Mouse (Mus musculus) bone marrow macrophage, adult 2 months (primary cell): ENCODE results near the gene Syt13. TPM values are rescaled to one million over a fixed set of nuclear protein-coding genes. Genes with fewer than 3 reads are reported as not detected.
A peak's percentile ranks its signal among the peaks of the same experiment; 100 is the strongest.

ENCODE experiments used
- H3K27ac ChIP-seq: 2 replicates; pipeline ENCODE4 v1.5.1; 2012; ENCODE audit warnings: low read depth, low read length; ENCODE audit not compliant: insufficient read depth
- H3K4me1 ChIP-seq: 2 replicates; pipeline ENCODE4 v1.6.1; 2012; ENCODE audit warnings: low read length; ENCODE audit not compliant: control insufficient read depth, insufficient read depth
- H3K4me3 ChIP-seq: 2 replicates; pipeline ENCODE4 v1.5.1; 2012; ENCODE audit warnings: mild to moderate bottlenecking, low read length, moderate library complexity; ENCODE audit not compliant: insufficient read depth
- CTCF ChIP-seq: IDR thresholded peaks from 2 replicates; pipeline ENCODE4 v1.5.1; 2012; ENCODE audit warnings: low read depth, mild to moderate bottlenecking, low read length, moderate library complexity
- POLR2A ChIP-seq: IDR thresholded peaks from 2 replicates; pipeline ENCODE4 v1.6.1; 2012; ENCODE audit warnings: mild to moderate bottlenecking, low read depth, low read length, borderline replicate concordance
- polyA plus RNA-seq: library from polyadenylated mRNA; stranded (reverse); fragments of >200 nt; gene quantifications from 2 replicates; pipeline ENCODE4 v1.2.4, GENCODE M21; 2012; ENCODE audit not compliant: missing spikeins, insufficient read depth, insufficient read length

Gene Syt13
- polyA plus RNA-seq, result 0.21 TPM in 1 of 2 replicates, not detected in the other

DNA sequence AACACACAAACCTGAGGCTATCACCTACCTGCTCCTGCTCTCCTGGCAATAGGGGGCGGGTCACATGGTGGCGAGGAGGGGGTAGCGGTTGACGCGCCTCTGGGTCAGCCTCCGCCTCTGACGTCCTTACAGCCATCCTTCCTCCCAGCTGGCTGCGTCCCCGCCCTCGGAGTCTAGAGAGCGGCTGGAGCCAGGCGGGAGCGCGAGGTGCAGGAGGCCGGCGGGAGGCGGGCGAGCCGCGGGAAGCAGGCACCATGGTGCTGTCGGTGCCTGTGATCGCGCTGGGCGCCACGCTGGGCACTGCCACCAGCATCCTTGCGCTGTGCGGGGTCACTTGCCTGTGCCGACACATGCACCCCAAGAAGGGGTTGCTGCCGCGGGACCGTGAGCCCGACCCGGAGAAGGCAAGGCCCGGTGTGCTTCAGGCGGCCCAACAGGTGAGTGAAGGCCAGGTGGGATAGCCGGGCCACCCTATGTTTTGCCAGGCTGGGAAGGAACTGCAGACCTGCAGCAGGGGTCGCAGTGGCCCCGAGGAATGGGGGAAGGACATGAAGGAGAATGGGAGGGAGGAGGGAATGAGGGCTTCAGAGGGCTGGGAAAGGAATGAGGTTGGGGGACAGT lies at the start of gene Syt13:
Gene Syt13 (plus strand): TSS at position 166 of the 621 bp plus-strand sequence.
- Histone ChIP-seq H3K27ac (no peak within 1 kb of the TSS), H3K4me1 (no peaks in the 10 kb centered on the region), H3K4me3 (no peak within 1 kb of the TSS)
- no peak for TF ChIP-seq POLR2A
- TF ChIP-seq CTCF, result no peak

DNA sequence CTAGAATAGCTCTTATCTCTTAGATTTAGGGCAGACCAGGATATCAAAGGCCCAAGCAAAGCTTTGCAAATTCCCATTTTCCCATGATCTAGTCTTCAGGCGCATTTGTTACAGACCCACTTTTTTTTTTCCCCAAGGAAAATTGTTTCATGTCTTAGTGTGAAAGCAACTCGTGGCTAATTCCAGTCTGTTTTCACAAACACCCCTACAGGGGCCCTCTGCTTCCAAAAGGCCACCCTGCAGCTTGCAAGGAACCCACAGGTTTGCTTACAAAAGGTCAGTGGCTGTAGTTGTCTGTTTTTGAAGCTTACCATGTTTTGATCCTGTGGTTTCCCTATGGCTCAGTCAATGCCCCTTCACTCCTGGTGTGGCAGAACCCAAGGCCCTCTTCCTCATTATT lies 48.3 kb upstream of the Syt13 start:
- TF ChIP-seq POLR2A (no peak), CTCF (no peak)
- no peak overlapping the region for H3K4me3 ChIP-seq
- H3K27ac ChIP-seq, result no peak overlapping the region
- H3K4me1 ChIP-seq, result no peaks in the 10 kb centered on the region

DNA sequence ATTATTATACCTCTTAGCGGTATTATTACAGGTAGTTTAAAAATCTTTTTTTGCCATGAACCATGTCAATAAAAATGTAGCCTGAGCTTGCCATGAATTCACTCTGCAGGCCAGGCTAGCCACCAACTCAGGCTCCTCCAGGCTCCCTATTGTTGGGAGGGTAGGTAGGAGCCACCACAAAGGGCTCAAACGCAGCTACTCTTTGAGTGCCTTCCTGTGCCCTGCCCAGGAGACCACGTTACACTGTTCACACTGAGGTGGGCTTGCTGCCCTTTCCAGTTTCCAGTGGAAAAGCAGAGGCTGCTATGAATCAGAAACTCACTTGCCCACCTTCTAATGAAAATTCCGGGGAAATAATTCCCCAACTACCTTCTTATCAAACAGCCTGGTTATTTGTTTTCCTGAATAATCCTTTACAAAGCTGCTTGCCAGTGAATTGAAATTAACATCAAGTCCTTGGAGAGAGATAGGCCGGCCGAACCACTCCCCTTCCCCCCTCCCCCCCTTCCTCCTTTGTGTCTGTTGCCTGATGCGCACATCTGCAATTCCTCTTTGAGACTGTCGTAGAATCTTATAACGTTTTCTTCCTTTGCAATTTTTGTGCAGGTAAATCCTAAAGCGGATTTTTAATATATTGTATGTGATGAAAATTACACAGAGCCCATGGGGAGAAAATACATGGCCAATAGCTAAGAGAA lies 44.6 kb upstream of the Syt13 start:
- no peaks in the 10 kb centered on the region for H3K4me1 ChIP-seq
- H3K4me3 ChIP-seq, result no peak overlapping the region
- no peak overlapping the region for H3K27ac ChIP-seq
- no peak for TF ChIP-seq POLR2A
- TF ChIP-seq CTCF, result no peak

DNA sequence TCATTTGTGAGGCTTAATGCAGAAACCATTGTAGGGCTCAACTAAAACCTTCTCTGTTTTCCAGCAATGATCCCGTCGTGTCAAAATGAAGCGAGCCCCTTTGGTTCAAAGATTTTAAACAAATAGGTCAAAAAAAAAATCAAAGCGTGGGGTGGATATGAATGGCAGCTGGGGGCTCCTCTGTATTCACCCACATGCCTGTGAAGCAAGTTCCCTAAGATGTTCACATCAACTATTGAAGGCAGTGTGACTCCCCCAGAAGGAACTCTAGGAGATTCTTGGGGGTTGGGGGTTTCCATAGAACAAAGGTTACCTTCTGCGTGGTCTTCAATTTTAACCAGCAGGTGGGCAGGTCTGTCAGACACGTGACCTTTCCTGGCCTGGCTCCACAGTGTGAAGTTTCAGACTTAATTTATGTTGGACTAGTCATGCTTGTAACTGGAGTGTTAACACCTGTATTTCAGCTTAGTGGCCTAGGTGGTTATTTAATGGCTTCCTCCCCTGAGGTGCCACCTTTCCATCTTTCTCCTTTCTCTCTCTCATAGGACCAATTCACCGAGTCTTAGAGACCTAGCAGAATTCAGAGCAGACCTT lies 43.7 kb upstream of the Syt13 start:
- H3K27ac ChIP-seq, result no peak overlapping the region
- H3K4me3 ChIP-seq, result no peak overlapping the region
- H3K4me1 ChIP-seq, result no peaks in the 10 kb centered on the region
- TF ChIP-seq POLR2A (no peak), CTCF (no peak)

DNA sequence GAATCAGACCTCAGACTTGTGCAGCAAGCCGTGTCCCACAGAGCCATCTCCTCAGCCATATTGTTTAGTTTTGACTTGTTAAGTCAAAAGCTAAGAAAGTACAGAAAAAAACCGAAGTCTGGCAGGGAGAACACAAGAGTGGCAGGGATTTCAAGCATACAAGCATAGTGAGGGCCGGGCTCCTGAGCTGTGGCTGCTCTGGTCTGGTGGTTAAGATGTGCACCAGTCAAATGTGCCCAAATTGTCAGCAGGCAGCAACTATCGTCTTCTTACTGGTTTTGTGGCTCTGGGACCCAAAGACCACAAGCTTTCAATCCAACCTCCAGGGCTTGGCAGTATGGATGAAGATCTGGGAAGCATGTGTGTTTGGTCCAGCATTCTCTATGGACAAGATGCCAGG lies 42.2 kb upstream of the Syt13 start:
- H3K4me3 ChIP-seq, result no peak overlapping the region
- TF ChIP-seq POLR2A, result no peak
- TF ChIP-seq CTCF, result no peak
- H3K4me1 ChIP-seq, result no peaks in the 10 kb centered on the region
- no peak overlapping the region for H3K27ac ChIP-seq

DNA sequence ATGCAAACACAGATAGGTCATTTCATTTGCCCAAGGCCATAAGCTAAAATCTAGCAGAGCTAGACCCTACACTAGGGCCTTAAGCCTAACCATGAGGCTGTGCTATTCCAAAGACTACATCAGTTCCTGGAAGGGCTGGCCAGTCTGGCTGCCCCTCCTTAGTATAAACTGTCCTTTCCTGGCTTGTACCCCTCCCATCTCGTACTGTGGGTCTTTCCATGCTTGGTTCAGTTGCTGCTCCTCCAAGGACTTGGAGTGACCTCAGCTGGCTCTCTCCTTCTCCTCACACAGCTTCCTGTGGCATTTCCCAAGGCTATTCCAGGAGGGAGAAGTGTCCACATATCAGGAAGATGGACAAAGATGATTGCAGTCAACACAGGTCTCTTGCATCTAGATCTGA lies 40.3 kb upstream of the Syt13 start:
- Histone ChIP-seq H3K4me1 (no peaks in the 10 kb centered on the region), H3K27ac (no peak overlapping the region), H3K4me3 (no peak overlapping the region)
- TF ChIP-seq POLR2A, result no peak
- TF ChIP-seq CTCF, result no peak

DNA sequence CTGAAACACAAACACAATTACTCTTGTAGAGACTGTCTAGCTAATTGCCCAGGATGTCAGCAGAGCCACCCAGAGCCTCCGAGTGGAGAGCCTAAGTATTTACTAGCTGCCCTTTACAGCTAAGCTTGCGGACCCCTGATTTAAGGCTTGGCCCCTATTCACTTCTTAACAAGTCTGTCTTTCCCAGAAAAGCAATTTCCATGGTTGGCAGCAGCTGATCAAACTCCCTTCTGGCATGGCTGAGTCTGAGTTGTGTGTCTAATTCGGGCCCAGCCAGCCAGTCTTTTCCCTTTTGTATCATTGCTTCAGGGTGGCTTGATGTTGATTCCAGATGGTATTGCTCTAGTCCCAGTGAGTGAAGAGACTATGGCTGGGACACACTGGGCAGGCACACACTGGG lies 37.4 kb upstream of the Syt13 start:
- no peak overlapping the region for H3K27ac ChIP-seq
- no peak for TF ChIP-seq POLR2A
- no peak for TF ChIP-seq CTCF
- no peaks in the 10 kb centered on the region for H3K4me1 ChIP-seq
- no peak overlapping the region for H3K4me3 ChIP-seq

DNA sequence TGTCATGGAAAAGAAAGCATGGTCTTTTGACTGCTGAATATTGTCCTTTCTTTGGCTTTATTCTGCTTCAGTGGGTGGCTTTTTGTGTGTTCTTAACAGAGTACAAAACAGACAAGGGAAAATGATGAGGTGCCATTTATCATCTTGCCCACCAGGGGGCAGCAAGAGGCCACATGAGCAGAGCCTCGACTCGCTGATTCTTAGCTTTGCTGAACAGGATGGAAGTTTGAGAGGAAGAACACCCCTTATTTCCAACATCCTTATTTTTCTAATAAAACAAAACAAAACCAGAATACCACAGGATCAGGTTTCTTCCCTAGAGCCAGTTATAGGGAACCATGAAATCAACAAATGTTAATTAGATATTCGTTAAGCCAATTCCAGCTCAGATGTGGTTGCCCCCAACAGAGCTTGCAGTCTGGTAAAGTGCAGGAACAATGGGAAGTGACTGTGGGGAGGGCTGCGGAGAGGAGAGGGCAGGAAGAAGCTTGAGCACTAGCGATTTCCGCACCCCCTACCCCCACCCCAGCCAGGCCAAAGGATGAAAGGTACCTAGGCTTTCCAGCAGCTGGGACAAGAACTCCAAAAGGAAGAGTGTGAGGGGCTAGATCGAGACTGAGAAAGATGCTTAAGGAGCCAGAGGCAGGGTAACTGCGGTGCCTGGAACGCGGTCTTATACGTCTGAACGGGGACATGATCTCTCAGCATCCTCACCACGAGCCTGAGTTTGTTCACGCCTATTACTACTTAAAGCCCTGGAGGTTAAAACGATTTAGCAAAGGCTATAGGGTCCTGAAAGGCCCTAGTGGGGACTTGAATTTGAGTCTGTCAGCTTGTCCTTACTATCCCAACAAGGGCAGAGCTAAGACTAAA lies 31.6 kb upstream of the Syt13 start:
- H3K4me3 ChIP-seq, result no peak overlapping the region

DNA sequence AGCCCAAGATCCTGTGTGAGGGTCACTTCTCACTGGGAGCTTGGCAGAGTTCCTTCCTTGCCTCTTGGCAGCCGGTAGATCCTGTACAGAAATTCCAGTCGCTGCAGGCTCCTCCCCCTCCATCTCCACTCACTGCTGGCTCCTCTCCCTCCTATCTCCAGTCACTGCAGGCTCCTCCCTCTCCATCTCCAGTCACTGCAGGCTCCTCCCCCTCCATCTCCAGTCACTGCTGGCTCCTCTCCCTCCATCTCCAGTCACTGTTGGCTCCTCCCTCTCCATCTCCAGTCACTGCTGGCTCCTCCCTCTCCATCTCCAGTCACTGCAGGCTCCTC lies 31.0 kb upstream of the Syt13 start:
- H3K4me1 ChIP-seq, result no peaks in the 10 kb centered on the region
- no peak overlapping the region for H3K4me3 ChIP-seq
- H3K27ac ChIP-seq, result no peak overlapping the region
- TF ChIP-seq CTCF, result no peak
- TF ChIP-seq POLR2A, result no peak

More for the DNA sequence above, 31.6 kb upstream of the Syt13 start:
- no peak for TF ChIP-seq POLR2A
- peak; percentile 61 for TF ChIP-seq CTCF
- Histone ChIP-seq H3K27ac (no peak overlapping the region), H3K4me1 (no peaks in the 10 kb centered on the region)
